Mouse (Mus musculus) embryo, embryonic 11.5 days (tissue): ENCODE data around the gene Kcnj10.
A peak's percentile ranks its signal among the peaks of the same experiment; 100 is the strongest.

Experiments
- DNase-seq: peaks from one replicate; pipeline ENCODE4 v3.0.0-alpha.2; 2012; ENCODE audit warnings: low read depth, low spot score

Gene Kcnj10

GRCm38 (mm10) chr1:172376758-172377458, 35.9 kb downstream of the Kcnj10 start:
- DNase-seq, result no peak

- no peak for DNase-seq
Observed at GRCm38 (mm10) chr1:172380066-172380465, 39.1 kb downstream of the Kcnj10 start.

- DNase-seq, result no peak
Observed at GRCm38 (mm10) chr1:172382090-172382489, 41.1 kb downstream of the Kcnj10 start.

GRCm38 (mm10) chr1:172387246-172387645, 46.2 kb downstream of the Kcnj10 start:
- DNase-seq, result no peak

- no peak for DNase-seq
Observed at GRCm38 (mm10) chr1:172390769-172391168, 49.8 kb downstream of the Kcnj10 start.

GRCm38 (mm10) chr1:172391807-172392581, 51.0 kb downstream of the Kcnj10 start:
- DNase-seq, result no peak

- DNase-seq, result no peak
Observed at GRCm38 (mm10) chr1:172392643-172393170, 51.7 kb downstream of the Kcnj10 start.

- no peak for DNase-seq
Observed at GRCm38 (mm10) chr1:172393739-172394138, 52.7 kb downstream of the Kcnj10 start.

- no peak for DNase-seq
Observed at GRCm38 (mm10) chr1:172396996-172397752, 56.2 kb downstream of the Kcnj10 start.

GRCm38 (mm10) chr1:172406077-172406706, 65.2 kb downstream of the Kcnj10 start:
- peak; percentile 19 for DNase-seq

GRCm38 (mm10) chr1:172408996-172409395, 68.0 kb downstream of the Kcnj10 start:
- peak; percentile 44 for DNase-seq

GRCm38 (mm10) chr1:172409431-172409830, 68.4 kb downstream of the Kcnj10 start:
- DNase-seq, result no peak

- DNase-seq, result no peak
Observed at GRCm38 (mm10) chr1:172410806-172411205, 69.8 kb downstream of the Kcnj10 start.

GRCm38 (mm10) chr1:172412204-172412603, 71.2 kb downstream of the Kcnj10 start:
- DNase-seq, result peak; percentile 50

GRCm38 (mm10) chr1:172413491-172414230, 72.7 kb downstream of the Kcnj10 start:
- DNase-seq, result no peak

GRCm38 (mm10) chr1:172414231-172414585, 73.2 kb downstream of the Kcnj10 start:
- no peak for DNase-seq

- DNase-seq, result no peak
Observed at GRCm38 (mm10) chr1:172415061-172415460, 74.1 kb downstream of the Kcnj10 start.

GRCm38 (mm10) chr1:172418173-172418572, 77.2 kb downstream of the Kcnj10 start:
- DNase-seq, result no peak

- no peak for DNase-seq
Observed at GRCm38 (mm10) chr1:172418642-172419041, 77.6 kb downstream of the Kcnj10 start.

- no peak for DNase-seq
Observed at GRCm38 (mm10) chr1:172420181-172420580, 79.2 kb downstream of the Kcnj10 start.

- no peak for DNase-seq
Observed at GRCm38 (mm10) chr1:172423393-172423792, 82.4 kb downstream of the Kcnj10 start.
